Mouse (Mus musculus): Measurements from ENCODE around the gene Rnf17. TPM values are rescaled to one million over a fixed set of nuclear protein-coding genes. Genes with fewer than 3 reads are reported as not detected.

Rnf17 gene
- polyA plus RNA-seq (2012; rRNA removed): not detected in 2 replicates

GRCm38 (mm10) chr14:56402311-56403071 lies at the start of gene Rnf17:
Rnf17 (plus strand) TSS chr14:56402581.

DNA sequence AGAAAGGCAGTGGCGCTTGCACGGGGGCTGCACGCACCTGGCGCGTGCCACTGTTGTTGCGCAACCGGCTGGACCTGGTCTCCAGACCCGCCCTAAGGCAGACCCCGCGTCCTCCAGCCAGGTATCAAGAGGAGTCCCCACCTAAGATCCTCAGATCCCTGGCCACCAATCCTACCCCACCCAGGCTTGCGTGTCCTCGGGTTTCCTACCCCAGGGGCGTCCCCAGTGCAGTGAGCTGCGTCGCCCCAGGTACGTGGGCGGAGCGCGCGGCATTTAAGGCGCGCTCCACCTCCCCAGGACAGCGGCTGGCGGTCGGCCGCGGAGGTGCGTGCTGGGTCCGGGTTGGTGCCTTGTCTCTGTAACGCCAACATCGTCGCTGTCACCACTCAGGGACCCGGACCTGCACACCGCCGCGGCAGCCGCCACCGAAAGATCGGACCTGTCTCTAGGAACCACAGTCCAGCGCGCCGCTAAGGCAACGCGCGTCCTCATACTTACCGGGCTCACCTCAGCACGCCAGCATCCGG lies 37.6 kb upstream of the Rnf17 start, which contains the start of gene Atp12a:
TSS of gene Atp12a (plus strand) at position 358 of the 527 bp plus-strand sequence.

Other genes with a start within 250 kb of the Rnf17 start
- gene Gzmg, start 243.0 kb upstream of the Rnf17 start, polyA plus RNA-seq (2012; rRNA removed): not detected in 2 replicates
- not detected in 2 replicates for gene Gzmn, start 228.0 kb upstream of the Rnf17 start, polyA plus RNA-seq (2012; rRNA removed)
- not detected in 2 replicates for gene Gzmf, start 191.2 kb upstream of the Rnf17 start, polyA plus RNA-seq (2012; rRNA removed)
- gene Gzmc, start 167.9 kb upstream of the Rnf17 start, polyA plus RNA-seq (2012; rRNA removed): not detected in 2 replicates
- 0.47 and 1.1 TPM in 2 replicates for gene Gzmb, start 140.3 kb upstream of the Rnf17 start, polyA plus RNA-seq (2012; rRNA removed)
- gene Atp12a, start 37.5 kb upstream of the Rnf17 start, polyA plus RNA-seq (2012; rRNA removed): 52.1 and 62.0 TPM in 2 replicates
- 1.7 and 2.7 TPM in 2 replicates for gene Cenpj, start 172.8 kb downstream of the Rnf17 start, polyA plus RNA-seq (2012; rRNA removed)
- gene Parp4, start 173.0 kb downstream of the Rnf17 start, polyA plus RNA-seq (2012; rRNA removed): 4.7 and 5.4 TPM in 2 replicates

Data from colon, adult 2 months (tissue).